Comparison of ENCODE assay signal across 7 mouse cellular contexts in genomic region chr16:33056786-33057185, GRCm38 (mm10). TPM values are rescaled to one million over a fixed set of nuclear protein-coding genes. Genes with fewer than 3 reads are reported as not detected.
DNase-seq lines count a peak whose midpoint lies in the region; ATAC-seq and TF ChIP-seq lines count a peak whose summit lies in the region.

No protein-coding gene starts in this region.

- under 1% methylated on average over 24 of the region's 24 CpGs for WGBS in lung, embryonic 15.5 days
- WGBS in forebrain, embryonic 14.5 days: 0% methylated on average over 24 of the region's 24 CpGs
- WGBS in liver, embryonic 14.5 days (ENCODE audit: insufficient replicate concordance): under 1% methylated on average over 24 of the region's 24 CpGs

- H3K9me3 ChIP-seq in lung, embryonic 15.5 days: no peaks in the 10 kb centered on the region
- H3K9me3 ChIP-seq in forebrain, embryonic 14.5 days (replicated peaks; ENCODE audit: control insufficient read depth, low read length): no peaks in the 10 kb centered on the region
- no peaks in the 10 kb centered on the region for H3K9me3 ChIP-seq in liver, embryonic 14.5 days (ENCODE audit: control insufficient read depth, low read length)

- peaks cover 33% of the 10 kb centered on the region for H3K36me3 ChIP-seq in lung, embryonic 15.5 days
- peaks cover 31% of the 10 kb centered on the region for H3K36me3 ChIP-seq in forebrain, embryonic 14.5 days (ENCODE audit: control insufficient read depth, insufficient read depth, low read length)
- H3K36me3 ChIP-seq in liver, embryonic 14.5 days (replicated peaks; ENCODE audit: control insufficient read depth, insufficient read depth, low read depth): peaks cover 30% of the 10 kb centered on the region

- H3K4me1 ChIP-seq in lung, embryonic 15.5 days: peaks cover 25% of the 10 kb centered on the region
- H3K4me1 ChIP-seq in brown adipose tissue, adult 24 weeks (ENCODE audit: control insufficient read depth, insufficient read depth, insufficient read length, low read length): peaks cover 3% of the 10 kb centered on the region
- H3K4me1 ChIP-seq in forebrain, embryonic 14.5 days (ENCODE audit: control insufficient read depth, insufficient read depth, low read length): peaks cover 7% of the 10 kb centered on the region; the same call in 1 of the 2 replicates
- H3K4me1 ChIP-seq in liver, embryonic 14.5 days (replicated peaks; ENCODE audit: control insufficient read depth in 2 of 2, insufficient read depth in 2 of 2, low read length in 1 of 2): peaks cover 5 to 16% of the 10 kb centered on the region in 2 experiments

- H3K27me3 ChIP-seq in lung, embryonic 15.5 days: no peaks in the 10 kb centered on the region
- H3K27me3 ChIP-seq in forebrain, embryonic 14.5 days (replicated peaks; ENCODE audit: control insufficient read depth, insufficient read depth, low read length): no peaks in the 10 kb centered on the region
- no peaks in the 10 kb centered on the region for H3K27me3 ChIP-seq in liver, embryonic 14.5 days (ENCODE audit: control insufficient read depth, insufficient read depth, low read length)

- ATAC-seq in lung, embryonic 15.5 days (ENCODE audit: borderline replicate concordance, extremely low read depth, low FRiP score, low TSS enrichment): 0 out of 2 replicates have a peak, but pooled peaks have one; percentile 41
- ATAC-seq in forebrain, embryonic 14.5 days: peak; percentile 38
- ATAC-seq in liver, embryonic 14.5 days (ENCODE audit: insufficient read depth): peak; percentile 42; the same call in 1 of the 2 replicates
- ATAC-seq in CD4-positive, CD25-positive, alpha-beta regulatory T cell, adult 4 months: no peak

- no peak for TF ChIP-seq CTCF in liver, embryonic 14.5 days (IDR thresholded peaks at IDR 0.05; ENCODE audit: low read depth)

- peak overlapping the region; percentile 72 for H3K4me2 ChIP-seq in lung, embryonic 15.5 days
- H3K4me2 ChIP-seq in forebrain, embryonic 14.5 days (ENCODE audit: low read length): peak overlapping the region; percentile 78
- H3K4me2 ChIP-seq in liver, embryonic 14.5 days (ENCODE audit: low read depth): peak overlapping the region; percentile 88

- peak overlapping the region; percentile 94 for H3K9ac ChIP-seq in lung, embryonic 15.5 days
- H3K9ac ChIP-seq in forebrain, embryonic 14.5 days (ENCODE audit: low read length): peak overlapping the region; percentile 98
- H3K9ac ChIP-seq in liver, embryonic 14.5 days (replicated peaks): peak overlapping the region; percentile 96

- DNase-seq in lung, postnatal 4 days: no peak
- DNase-seq in forebrain, embryonic 14.5 days (ENCODE audit: low spot score): no peak
- DNase-seq in liver, embryonic 14.5 days (ENCODE audit: low read depth in 3 of 3, low spot score in 3 of 3): no peak
- no peak for DNase-seq in yolk sac, embryonic 10.5 days (ENCODE audit: low spot score)

- peak overlapping the region; percentile 89 for H3K27ac ChIP-seq in lung, embryonic 15.5 days
- peak overlapping the region; percentile 76 for H3K27ac ChIP-seq in brown adipose tissue, adult 24 weeks (replicated peaks; ENCODE audit: low read depth, low read length)
- peak overlapping the region; percentile 92 for H3K27ac ChIP-seq in forebrain, embryonic 14.5 days (ENCODE audit: low read depth, low read length)
- H3K27ac ChIP-seq in liver, embryonic 14.5 days: peak overlapping the region; percentile 73

- no peak; the same call in 1 of the 2 replicates for TF ChIP-seq EP300 in liver, embryonic 14.5 days (IDR thresholded peaks at IDR 0.05; ENCODE audit: low read depth)

- H3K4me3 ChIP-seq in lung, embryonic 15.5 days: peak overlapping the region; percentile 77
- peak overlapping the region; percentile 94 for H3K4me3 ChIP-seq in brown adipose tissue, adult 24 weeks (ENCODE audit: insufficient read depth, low read depth, low read length)
- peak overlapping the region; percentile 95 for H3K4me3 ChIP-seq in forebrain, embryonic 14.5 days (ENCODE audit: low read depth, low read length)
- peak overlapping the region; percentile 82 to 94 for H3K4me3 ChIP-seq in liver, embryonic 14.5 days (ENCODE audit: insufficient read depth in 1 of 2, low read depth in 2 of 2, low read length in 2 of 2)

RNA-seq across cellular contexts. Expression of gene Rpl35a, which starts 0.5 kb away (rescaled TPM):
- polyA plus RNA-seq in lung, embryonic 15.5 days (2015; fragmentation: Nextera tagmentation; extraction: Ambion mirVana): 891 and 974 TPM in 2 replicates
- 699 and 762 TPM in 2 replicates for polyA plus RNA-seq in brown adipose tissue, adult 24 weeks (2012; ENCODE audit: insufficient read depth, insufficient read length, missing spikeins)
- polyA plus RNA-seq in forebrain, embryonic 14.5 days (2014; fragmentation: Nextera tagmentation; extraction: Ambion mirVana): 507 and 649 TPM in 2 replicates
- polyA plus RNA-seq in liver, embryonic 14.5 days (2012; rRNA removed): 617 and 863 TPM in 2 replicates
- polyA plus RNA-seq in liver, embryonic 14.5 days (2014; fragmentation: Nextera tagmentation; extraction: Ambion mirVana): 752 and 811 TPM in 2 replicates
- 1,000 to 10,000 TPM; 1,192 to 1,593 TPM for polyA plus RNA-seq in CD4-positive, CD25-positive, alpha-beta regulatory T cell, adult 4 months (2017; shearing (Covaris generic))

RNA-seq across cellular contexts. Expression of gene Iqcg, which starts 0.8 kb away (rescaled TPM):
- polyA plus RNA-seq in lung, embryonic 15.5 days (2015; fragmentation: Nextera tagmentation; extraction: Ambion mirVana): 4.1 and 4.3 TPM in 2 replicates
- 0.87 and 0.92 TPM in 2 replicates for polyA plus RNA-seq in brown adipose tissue, adult 24 weeks (2012; ENCODE audit: insufficient read depth, insufficient read length, missing spikeins)
- polyA plus RNA-seq in forebrain, embryonic 14.5 days (2014; fragmentation: Nextera tagmentation; extraction: Ambion mirVana): 4.9 and 6.1 TPM in 2 replicates
- 0.15 and 0.42 TPM in 2 replicates for polyA plus RNA-seq in liver, embryonic 14.5 days (2012; rRNA removed)
- polyA plus RNA-seq in liver, embryonic 14.5 days (2014; fragmentation: Nextera tagmentation; extraction: Ambion mirVana): 0.72 and 0.91 TPM in 2 replicates
- 1 to 10 TPM; 1.1 TPM for polyA plus RNA-seq in CD4-positive, CD25-positive, alpha-beta regulatory T cell, adult 4 months (2017; shearing (Covaris generic))

RNA-seq across cellular contexts. Expression of gene Lmln, which starts 5.5 kb away (rescaled TPM):
- 1.7 and 4.2 TPM in 2 replicates for polyA plus RNA-seq in lung, embryonic 15.5 days (2015; fragmentation: Nextera tagmentation; extraction: Ambion mirVana)
- 2.1 and 2.4 TPM in 2 replicates for polyA plus RNA-seq in brown adipose tissue, adult 24 weeks (2012; ENCODE audit: insufficient read depth, insufficient read length, missing spikeins)
- 1.5 and 2.1 TPM in 2 replicates for polyA plus RNA-seq in forebrain, embryonic 14.5 days (2014; fragmentation: Nextera tagmentation; extraction: Ambion mirVana)
- 0.75 and 0.78 TPM in 2 replicates for polyA plus RNA-seq in liver, embryonic 14.5 days (2012; rRNA removed)
- polyA plus RNA-seq in liver, embryonic 14.5 days (2014; fragmentation: Nextera tagmentation; extraction: Ambion mirVana): 0.27 and 0.32 TPM in 2 replicates
- under 1 TPM; 0.15 to 0.66 TPM for polyA plus RNA-seq in CD4-positive, CD25-positive, alpha-beta regulatory T cell, adult 4 months (2017; shearing (Covaris generic))
